14 mouse cellular contexts compared by ENCODE assay signal in the genomic region with DNA sequence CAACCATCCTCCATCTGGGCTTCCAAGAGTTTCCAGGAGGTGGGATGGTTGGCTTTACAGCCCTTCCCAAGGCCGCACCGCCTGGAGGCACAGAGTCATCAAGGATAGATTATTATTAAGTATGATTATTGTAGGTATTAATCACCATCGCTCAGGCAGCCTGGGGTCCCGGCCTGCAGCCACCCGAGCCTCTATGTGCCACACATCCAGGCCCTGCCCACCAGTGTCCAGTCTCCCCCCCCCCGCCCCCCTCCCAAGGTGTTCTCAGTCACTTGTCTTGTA. TPM values are rescaled to one million over a fixed set of nuclear protein-coding genes. Genes with fewer than 3 reads are reported as not detected.
A peak's percentile ranks its signal among the peaks of the same experiment; 100 is the strongest.
DNase-seq lines count a peak whose midpoint lies in the region; ATAC-seq and TF ChIP-seq lines count a peak whose summit lies in the region.
"Had no signal": no experiment of that assay in that cellular context is flagged by ENCODE, and none has a peak within 500 bp of the region (broad histone marks: within the 10 kb centered on the region; RNA-seq: fewer than 3 reads in every experiment).

No protein-coding gene starts in this region.

- H3K27me3 ChIP-seq in kidney, embryonic 15.5 days, result no peaks in the 10 kb centered on the region
- peaks cover 100% of the 10 kb centered on the region for H3K27me3 ChIP-seq in hindbrain, embryonic 10.5 days (ENCODE audit: insufficient read depth, poor library complexity, severe bottlenecking)
- peaks cover 63% of the 10 kb centered on the region for H3K27me3 ChIP-seq in hindbrain, postnatal 0 days (ENCODE audit: insufficient read depth, low read length)
- H3K27me3 ChIP-seq in neural tube, embryonic 15.5 days (replicated peaks), result no peaks in the 10 kb centered on the region

- peak overlapping the region; percentile 36 for H3K4me3 ChIP-seq in kidney, embryonic 15.5 days (replicated peaks)
- peak overlapping the region; percentile 50 for H3K4me3 ChIP-seq in hindbrain, embryonic 10.5 days
- peak overlapping the region; percentile 23; the same call in 1 of the 2 replicates for H3K4me3 ChIP-seq in hindbrain, postnatal 0 days (ENCODE audit: low read length)
- peak overlapping the region; percentile 44 for H3K4me3 ChIP-seq in neural tube, embryonic 15.5 days (replicated peaks)

- H3K4me1 ChIP-seq in kidney, embryonic 15.5 days, result peaks cover 94% of the 10 kb centered on the region
- peaks cover 33% of the 10 kb centered on the region for H3K4me1 ChIP-seq in hindbrain, embryonic 10.5 days (replicated peaks)
- H3K4me1 ChIP-seq in hindbrain, postnatal 0 days (ENCODE audit: insufficient read depth, low read length), result 0 out of 2 replicates have a peak, but pooled peaks cover 4% of the 10 kb centered on the region
- peaks cover 92% of the 10 kb centered on the region for H3K4me1 ChIP-seq in neural tube, embryonic 15.5 days

- ATAC-seq in kidney, embryonic 15.5 days (replicated peaks; ENCODE audit: low FRiP score), result no peak
- ATAC-seq in hindbrain, postnatal 0 days, result no peak
- no peak for ATAC-seq in neural tube, embryonic 15.5 days (ENCODE audit: low FRiP score)
- ATAC-seq: forebrain, postnatal 0 days had no signal

- H3K4me2 ChIP-seq in kidney, embryonic 15.5 days, result peak overlapping the region; percentile 76
- H3K4me2 ChIP-seq in hindbrain, postnatal 0 days (ENCODE audit: low read depth, low read length), result peak overlapping the region; percentile 58
- H3K4me2 ChIP-seq in neural tube, embryonic 15.5 days, result peak overlapping the region; percentile 87

- H3K9ac ChIP-seq in kidney, embryonic 15.5 days, result peak overlapping the region; percentile 50
- H3K9ac ChIP-seq in hindbrain, postnatal 0 days (replicated peaks; ENCODE audit: low read length), result peak overlapping the region; percentile 31
- peak overlapping the region; percentile 66 for H3K9ac ChIP-seq in neural tube, embryonic 15.5 days (replicated peaks)
- H3K9ac ChIP-seq: forebrain, postnatal 0 days had no signal

- H3K36me3 ChIP-seq in kidney, embryonic 15.5 days, result peaks cover 22% of the 10 kb centered on the region
- H3K36me3 ChIP-seq in hindbrain, embryonic 10.5 days, result peaks cover 5% of the 10 kb centered on the region; the same call in 1 of the 2 replicates
- no peaks in the 10 kb centered on the region for H3K36me3 ChIP-seq in hindbrain, postnatal 0 days (ENCODE audit: insufficient read depth, low read length)
- H3K36me3 ChIP-seq in neural tube, embryonic 15.5 days, result no peaks in the 10 kb centered on the region

- TF ChIP-seq CTCF in hindbrain, postnatal 0 days (IDR thresholded peaks at IDR 0.05; ENCODE audit: low read depth), result no peak

- 17% methylated on average over 6 of the region's 6 CpGs for WGBS in kidney, embryonic 15.5 days
- whole genome bisulfite sequencing in hindbrain, embryonic 10.5 days, result 9% methylated on average over 6 of the region's 6 CpGs
- WGBS in hindbrain, postnatal 0 days, result 10% methylated on average over 6 of the region's 6 CpGs
- 4% methylated on average over 6 of the region's 6 CpGs for WGBS in neural tube, embryonic 15.5 days

- H3K9me3 ChIP-seq in kidney, embryonic 15.5 days (replicated peaks), result no peaks in the 10 kb centered on the region
- no peaks in the 10 kb centered on the region for H3K9me3 ChIP-seq in hindbrain, embryonic 10.5 days
- no peaks in the 10 kb centered on the region for H3K9me3 ChIP-seq in hindbrain, postnatal 0 days (ENCODE audit: low read length)
- H3K9me3 ChIP-seq in neural tube, embryonic 15.5 days (replicated peaks), result no peaks in the 10 kb centered on the region

- DNase-seq in kidney, postnatal 10 days, result no peak
- DNase-seq in hindbrain, embryonic 10.5 days (ENCODE audit: low spot score), result peak; percentile 51
- no peak for DNase-seq in hindbrain, postnatal 0 days (ENCODE audit: low spot score)
- no peak for DNase-seq in right cerebral cortex, postnatal 4 days
- DNase-seq in spleen, postnatal 10 days (ENCODE audit: low spot score in 2 of 2), result no peak
- DNase-seq: forebrain, postnatal 0 days; retina, postnatal 1 day had no signal

- H3K27ac ChIP-seq in kidney, embryonic 15.5 days, result peak overlapping the region; percentile 100
- H3K27ac ChIP-seq in hindbrain, embryonic 10.5 days, result peak overlapping the region; percentile 86
- peak overlapping the region; percentile 89 for H3K27ac ChIP-seq in hindbrain, postnatal 0 days
- H3K27ac ChIP-seq in neural tube, embryonic 15.5 days (replicated peaks), result peak overlapping the region; percentile 99
- H3K27ac ChIP-seq: heart, adult 2 months had no signal

RNA-seq across cellular contexts. Expression of gene Hoxb2, which starts 5.5 kb away (rescaled TPM):
- 45.7 and 45.9 TPM in 2 replicates for polyA plus RNA-seq in kidney, embryonic 15.5 days (2015; fragmentation: Nextera tagmentation; extraction: Ambion mirVana)
- polyA plus RNA-seq in hindbrain, embryonic 10.5 days (2016; fragmentation: Nextera tagmentation; extraction: Ambion mirVana), result 30.1 and 49.6 TPM in 2 replicates
- 35.4 and 36.4 TPM in 2 replicates for total RNA-seq in hindbrain, postnatal 0 days (2014; rRNA removed)
- polyA plus RNA-seq in hindbrain, postnatal 0 days (2015; fragmentation: Nextera tagmentation; extraction: Ambion mirVana), result 11.6 and 13.1 TPM in 2 replicates
- polyA plus RNA-seq in neural tube, embryonic 15.5 days (2015; fragmentation: Nextera tagmentation; extraction: Ambion mirVana), result 33.7 and 42.3 TPM in 2 replicates
- total RNA-seq: forebrain, postnatal 0 days; left cerebral cortex, postnatal 25 days; monocyte, adult 5-6 weeks had no signal
- polyA plus RNA-seq: forebrain, postnatal 0 days had no signal

RNA-seq across cellular contexts. Expression of gene Hoxb1, which starts 20.7 kb away (rescaled TPM):
- 0.27 and 0.35 TPM in 2 replicates for polyA plus RNA-seq in kidney, embryonic 15.5 days (2015; fragmentation: Nextera tagmentation; extraction: Ambion mirVana)
- polyA plus RNA-seq in hindbrain, embryonic 10.5 days (2016; fragmentation: Nextera tagmentation; extraction: Ambion mirVana), result 15.4 and 22.7 TPM in 2 replicates
- 0.21 TPM in 1 of 2 replicates, not detected in the other for total RNA-seq in hindbrain, postnatal 0 days (2014; rRNA removed)
- polyA plus RNA-seq in hindbrain, postnatal 0 days (2015; fragmentation: Nextera tagmentation; extraction: Ambion mirVana), result 0.08 and 0.24 TPM in 2 replicates
- 0.38 and 0.65 TPM in 2 replicates for polyA plus RNA-seq in neural tube, embryonic 15.5 days (2015; fragmentation: Nextera tagmentation; extraction: Ambion mirVana)
- total RNA-seq: forebrain, postnatal 0 days; heart, adult 2 months; left cerebral cortex, postnatal 25 days; megakaryocyte progenitor cell, adult 5-6 weeks; monocyte, adult 5-6 weeks had no signal
- polyA plus RNA-seq: forebrain, postnatal 0 days; heart, adult 2 months; large intestine, adult 2 months had no signal

RNA-seq across cellular contexts. Expression of gene Hoxb3, which starts 21.7 kb away (rescaled TPM):
- 4.4 and 4.5 TPM in 2 replicates for polyA plus RNA-seq in kidney, embryonic 15.5 days (2015; fragmentation: Nextera tagmentation; extraction: Ambion mirVana)
- polyA plus RNA-seq in hindbrain, embryonic 10.5 days (2016; fragmentation: Nextera tagmentation; extraction: Ambion mirVana), result 5.3 and 9.6 TPM in 2 replicates
- 42.1 and 42.2 TPM in 2 replicates for total RNA-seq in hindbrain, postnatal 0 days (2014; rRNA removed)
- 6.6 and 8.1 TPM in 2 replicates for polyA plus RNA-seq in hindbrain, postnatal 0 days (2015; fragmentation: Nextera tagmentation; extraction: Ambion mirVana)
- polyA plus RNA-seq in neural tube, embryonic 15.5 days (2015; fragmentation: Nextera tagmentation; extraction: Ambion mirVana), result 8.0 and 12.6 TPM in 2 replicates
- total RNA-seq: forebrain, postnatal 0 days; left cerebral cortex, postnatal 25 days had no signal
- polyA plus RNA-seq: forebrain, postnatal 0 days had no signal

RNA-seq across cellular contexts. Expression of gene Hoxb4, which starts 26.8 kb away (rescaled TPM):
- 6.4 and 7.1 TPM in 2 replicates for polyA plus RNA-seq in kidney, embryonic 15.5 days (2015; fragmentation: Nextera tagmentation; extraction: Ambion mirVana)
- polyA plus RNA-seq in hindbrain, embryonic 10.5 days (2016; fragmentation: Nextera tagmentation; extraction: Ambion mirVana), result 0.47 and 3.1 TPM in 2 replicates
- 4.2 and 8.6 TPM in 2 replicates for total RNA-seq in hindbrain, postnatal 0 days (2014; rRNA removed)
- 2.4 and 3.3 TPM in 2 replicates for polyA plus RNA-seq in hindbrain, postnatal 0 days (2015; fragmentation: Nextera tagmentation; extraction: Ambion mirVana)
- 3.7 and 5.0 TPM in 2 replicates for polyA plus RNA-seq in neural tube, embryonic 15.5 days (2015; fragmentation: Nextera tagmentation; extraction: Ambion mirVana)
- total RNA-seq: forebrain, postnatal 0 days; left cerebral cortex, postnatal 25 days had no signal
- polyA plus RNA-seq: forebrain, postnatal 0 days had no signal

RNA-seq across cellular contexts. Expression of gene Hoxb5, which starts 41.7 kb away (rescaled TPM):
- polyA plus RNA-seq in kidney, embryonic 15.5 days (2015; fragmentation: Nextera tagmentation; extraction: Ambion mirVana), result 18.8 and 20.2 TPM in 2 replicates
- 0.14 and 6.3 TPM in 2 replicates for polyA plus RNA-seq in hindbrain, embryonic 10.5 days (2016; fragmentation: Nextera tagmentation; extraction: Ambion mirVana)
- total RNA-seq in hindbrain, postnatal 0 days (2014; rRNA removed), result 16.5 and 24.3 TPM in 2 replicates
- polyA plus RNA-seq in hindbrain, postnatal 0 days (2015; fragmentation: Nextera tagmentation; extraction: Ambion mirVana), result 109 and 113 TPM in 2 replicates
- 39.5 and 106 TPM in 2 replicates for polyA plus RNA-seq in neural tube, embryonic 15.5 days (2015; fragmentation: Nextera tagmentation; extraction: Ambion mirVana)
- total RNA-seq: forebrain, postnatal 0 days; left cerebral cortex, postnatal 25 days; monocyte, adult 5-6 weeks had no signal
- polyA plus RNA-seq: forebrain, postnatal 0 days had no signal
